Mouse (Mus musculus) ES-Bruce4 (cell line): ENCODE measurements around the gene Fam196b. TPM values are rescaled to one million over a fixed set of nuclear protein-coding genes. Genes with fewer than 3 reads are reported as not detected.

Source experiments
- H3K27ac ChIP-seq: 2 replicates; pipeline ENCODE4 v1.5.1; 2012; ENCODE audit warnings: low read length, inconsistent platforms; ENCODE audit not compliant: insufficient read depth
- H3K27me3 ChIP-seq: 2 replicates; pipeline ENCODE4 v1.6.1; 2012; ENCODE audit warnings: mild to moderate bottlenecking, low read length, inconsistent platforms; ENCODE audit not compliant: control insufficient read depth, poor library complexity, insufficient read depth, severe bottlenecking
- H3K36me3 ChIP-seq: 2 replicates; pipeline ENCODE4 v1.6.1; 2012; ENCODE audit warnings: inconsistent platforms, mild to moderate bottlenecking, low read length, moderate library complexity; ENCODE audit not compliant: control insufficient read depth, poor library complexity, insufficient read depth, severe bottlenecking
- H3K4me1 ChIP-seq: one replicate; pipeline ENCODE4 v1.8.1; 2011; ENCODE audit warnings: low read length; ENCODE audit not compliant: control insufficient read depth, insufficient read depth
- H3K4me3 ChIP-seq: 2 replicates; pipeline ENCODE4 v1.5.1; 2011; ENCODE audit warnings: low read depth, mild to moderate bottlenecking, low read length
- H3K9ac ChIP-seq: 2 replicates; pipeline ENCODE4 v1.6.1; 2012; ENCODE audit warnings: low read depth, mild to moderate bottlenecking, inconsistent platforms; ENCODE audit not compliant: poor library complexity, severe bottlenecking
- H3K9me3 ChIP-seq: replicated peaks from 2 replicates; pipeline ENCODE4 v1.6.1; 2012; ENCODE audit warnings: mild to moderate bottlenecking, low read length, inconsistent platforms; ENCODE audit not compliant: control insufficient read depth, poor library complexity, insufficient read depth, severe bottlenecking
- CTCF ChIP-seq: IDR thresholded peaks from one replicate; pipeline ENCODE4 v1.8.1; 2011; ENCODE audit warnings: low read depth, low read length
- EP300 ChIP-seq: IDR thresholded peaks from 2 replicates; pipeline ENCODE4 v1.6.1; 2011; ENCODE audit warnings: low read depth, low read length; ENCODE audit not compliant: insufficient read depth
- POLR2A ChIP-seq: IDR thresholded peaks from one replicate; pipeline ENCODE4 v1.8.1; 2011; ENCODE audit warnings: low read length; ENCODE audit not compliant: insufficient read depth
- polyA plus RNA-seq: library from polyadenylated mRNA; stranded (reverse); fragments of >200 nt; gene quantifications from 2 replicates; pipeline ENCODE4 v1.2.4, GENCODE M21; 2011; ENCODE audit warnings: low read depth; ENCODE audit not compliant: missing spikeins, insufficient read depth, insufficient read length

The Fam196b gene
- polyA plus RNA-seq, 1 experiment = not detected

DNA sequence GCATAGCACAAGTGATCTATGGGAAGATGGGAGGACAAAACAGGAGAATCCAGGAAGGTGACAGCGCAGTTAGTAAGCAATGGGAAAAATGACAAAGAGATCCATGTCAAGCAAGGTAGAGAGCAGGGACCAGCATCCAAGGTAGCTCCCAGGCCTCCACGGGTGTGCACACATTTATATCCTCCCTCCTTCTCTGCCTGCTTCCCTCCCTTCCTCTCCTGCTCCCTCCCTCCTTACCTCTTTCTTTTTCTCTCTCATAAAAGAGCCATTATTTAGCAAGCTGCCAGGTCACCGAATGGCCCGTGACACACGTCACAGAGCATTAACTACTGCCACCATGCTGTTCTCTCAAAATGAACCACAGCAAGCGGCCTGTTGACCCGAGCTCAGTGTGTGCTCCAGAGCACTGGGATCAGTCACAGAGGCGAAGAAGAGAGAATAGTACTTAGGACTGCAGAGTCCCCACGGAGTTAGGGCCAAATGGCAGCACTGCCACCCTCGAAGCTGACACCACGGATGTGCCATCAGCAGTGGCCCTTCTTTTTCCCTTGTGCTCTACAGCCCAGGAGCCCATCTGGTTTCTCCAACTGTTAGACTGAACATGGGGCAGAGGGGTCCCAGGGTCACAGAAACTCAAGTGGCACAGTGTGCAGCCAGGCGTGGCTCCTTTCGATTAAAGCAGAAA is 30.4 kb upstream of the Fam196b start:
- no peaks in the 10 kb centered on the region for H3K36me3 ChIP-seq
- H3K27ac ChIP-seq = no peak overlapping the region
- no peak overlapping the region for H3K9ac ChIP-seq
- H3K4me3 ChIP-seq = no peak overlapping the region
- H3K4me1 ChIP-seq = no peaks in the 10 kb centered on the region
- TF ChIP-seq CTCF (no peak), POLR2A (no peak), EP300 (no peak)
- H3K9me3 ChIP-seq = no peaks in the 10 kb centered on the region
- H3K27me3 ChIP-seq = no peaks in the 10 kb centered on the region

- H3K4me3 ChIP-seq = no peak overlapping the region
- no peak overlapping the region for H3K27ac ChIP-seq
- TF ChIP-seq POLR2A = no peak
- TF ChIP-seq EP300 = no peak
- TF ChIP-seq CTCF = no peak
- H3K9ac ChIP-seq = no peak overlapping the region
- H3K9me3 ChIP-seq = no peaks in the 10 kb centered on the region
- no peaks in the 10 kb centered on the region for H3K36me3 ChIP-seq
- no peaks in the 10 kb centered on the region for H3K27me3 ChIP-seq
- H3K4me1 ChIP-seq = no peaks in the 10 kb centered on the region
These were observed 24.4 kb upstream of the Fam196b start for GRCm38 (mm10) chr11:34290265-34290664.

DNA sequence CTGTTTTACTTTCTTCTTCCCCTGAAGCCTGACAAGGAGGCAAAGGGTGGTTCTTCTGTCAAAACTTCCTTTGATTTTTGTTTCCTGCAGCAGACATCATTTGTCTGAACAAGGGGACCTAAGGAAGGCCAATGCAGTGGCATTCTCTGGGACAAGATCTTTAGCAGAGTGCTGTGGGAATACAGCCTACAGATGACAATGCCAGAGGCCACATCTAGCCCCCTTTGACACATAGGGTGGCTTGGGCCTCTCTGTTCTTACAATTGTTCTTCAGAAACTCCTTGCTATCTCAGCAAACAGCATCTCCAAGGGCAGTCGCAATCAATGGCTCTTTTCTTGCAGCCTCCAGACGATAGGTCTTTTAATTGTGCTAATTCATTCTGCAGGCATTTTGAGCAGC is 23.9 kb upstream of the Fam196b start:
- Histone ChIP-seq H3K36me3 (no peaks in the 10 kb centered on the region), H3K27me3 (no peaks in the 10 kb centered on the region), H3K4me1 (no peaks in the 10 kb centered on the region), H3K4me3 (no peak overlapping the region), H3K9me3 (no peaks in the 10 kb centered on the region), H3K27ac (no peak overlapping the region), H3K9ac (no peak overlapping the region)
- no peak for TF ChIP-seq EP300
- TF ChIP-seq POLR2A = no peak
- TF ChIP-seq CTCF = no peak

DNA sequence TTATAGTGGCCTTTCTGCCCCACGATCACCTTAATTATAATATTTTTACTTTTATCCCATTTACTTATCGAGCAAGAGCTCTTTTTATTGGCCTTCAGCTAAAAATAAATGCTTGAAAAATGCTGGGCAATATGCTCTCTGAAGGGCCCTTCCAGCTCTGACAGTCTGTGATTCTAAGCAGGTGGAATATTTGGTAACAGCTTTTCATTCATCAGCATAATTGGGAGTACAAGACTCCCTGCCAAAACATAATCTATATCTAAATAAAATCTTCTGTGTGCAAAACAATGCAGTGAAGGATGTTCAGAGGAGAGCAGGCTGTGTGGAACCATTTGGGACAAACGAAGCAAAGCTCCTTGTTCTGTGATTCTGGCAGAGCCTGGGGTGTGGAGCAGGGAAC is 23.3 kb upstream of the Fam196b start:
- Histone ChIP-seq H3K27ac (no peak overlapping the region), H3K4me1 (no peaks in the 10 kb centered on the region), H3K36me3 (no peaks in the 10 kb centered on the region), H3K9me3 (no peaks in the 10 kb centered on the region), H3K27me3 (no peaks in the 10 kb centered on the region), H3K4me3 (no peak overlapping the region), H3K9ac (no peak overlapping the region)
- TF ChIP-seq POLR2A (no peak), CTCF (no peak), EP300 (no peak)

- no peaks in the 10 kb centered on the region for H3K4me1 ChIP-seq
- H3K36me3 ChIP-seq = no peaks in the 10 kb centered on the region
- H3K27me3 ChIP-seq = no peaks in the 10 kb centered on the region
- H3K27ac ChIP-seq = no peak overlapping the region
- no peak overlapping the region for H3K9ac ChIP-seq
- H3K4me3 ChIP-seq = no peak overlapping the region
- no peaks in the 10 kb centered on the region; the same call in 1 of the 2 replicates for H3K9me3 ChIP-seq
- TF ChIP-seq CTCF (no peak), POLR2A (no peak), EP300 (no peak)
These were observed 16.8 kb upstream of the Fam196b start for GRCm38 (mm10) chr11:34297698-34298378.

GRCm38 (mm10) chr11:34299550-34299949 is 15.1 kb upstream of the Fam196b start:
- Histone ChIP-seq H3K4me1 (no peaks in the 10 kb centered on the region), H3K9ac (no peak overlapping the region), H3K9me3 (no peaks in the 10 kb centered on the region; the same call in 1 of the 2 replicates), H3K4me3 (no peak overlapping the region), H3K27me3 (no peaks in the 10 kb centered on the region), H3K27ac (no peak overlapping the region), H3K36me3 (no peaks in the 10 kb centered on the region)
- no peak for TF ChIP-seq EP300
- TF ChIP-seq POLR2A = no peak
- no peak for TF ChIP-seq CTCF
